Comparison of ENCODE assay signal across 26 mouse cellular contexts in genomic region chr15:27412304-27412703, GRCm38 (mm10). TPM values are rescaled to one million over a fixed set of nuclear protein-coding genes. Genes with fewer than 3 reads are reported as not detected.
DNase-seq lines count a peak whose midpoint lies in the region; ATAC-seq and TF ChIP-seq lines count a peak whose summit lies in the region.
"Had no signal": no experiment of that assay in that cellular context is flagged by ENCODE, and none has a peak within 500 bp of the region (broad histone marks: within the 10 kb centered on the region; RNA-seq: fewer than 3 reads in every experiment).

No protein-coding gene starts in this region.

- no peaks in the 10 kb centered on the region for H3K36me3 ChIP-seq in hindbrain, embryonic 15.5 days
- H3K36me3 ChIP-seq in hindbrain, embryonic 10.5 days: no peaks in the 10 kb centered on the region
- H3K36me3 ChIP-seq in midbrain, postnatal 0 days (ENCODE audit: insufficient read depth, low read length): no peaks in the 10 kb centered on the region
- no peaks in the 10 kb centered on the region for H3K36me3 ChIP-seq in midbrain, embryonic 14.5 days (ENCODE audit: control insufficient read depth, insufficient read depth, low read length)
- H3K36me3 ChIP-seq in limb, embryonic 15.5 days: no peaks in the 10 kb centered on the region
- H3K36me3 ChIP-seq: G1E; liver, embryonic 15.5 days; midbrain, embryonic 10.5 days; neural tube, embryonic 13.5 days had no signal

- no peak overlapping the region for H3K9ac ChIP-seq in hindbrain, embryonic 15.5 days
- H3K9ac ChIP-seq in midbrain, postnatal 0 days (replicated peaks; ENCODE audit: low read length, poor library complexity, severe bottlenecking): no peak overlapping the region
- no peak overlapping the region for H3K9ac ChIP-seq in midbrain, embryonic 14.5 days (replicated peaks; ENCODE audit: low read length)
- H3K9ac ChIP-seq in limb, embryonic 15.5 days: no peak overlapping the region
- H3K9ac ChIP-seq: liver, embryonic 15.5 days; lung, embryonic 14.5 days; neural tube, embryonic 13.5 days had no signal

- 0 out of 2 replicates have a peak, but pooled peaks cover 2% of the 10 kb centered on the region for H3K4me1 ChIP-seq in hindbrain, embryonic 15.5 days (replicated peaks)
- no peaks in the 10 kb centered on the region for H3K4me1 ChIP-seq in hindbrain, embryonic 10.5 days (replicated peaks)
- no peaks in the 10 kb centered on the region; the same call in 1 of the 2 replicates for H3K4me1 ChIP-seq in midbrain, postnatal 0 days (ENCODE audit: insufficient read depth, low read length)
- H3K4me1 ChIP-seq in midbrain, embryonic 14.5 days (ENCODE audit: control insufficient read depth, insufficient read depth, low read length): no peaks in the 10 kb centered on the region
- peaks cover 13% of the 10 kb centered on the region for H3K4me1 ChIP-seq in limb, embryonic 15.5 days
- H3K4me1 ChIP-seq: liver, embryonic 15.5 days; midbrain, embryonic 10.5 days had no signal

- peak; percentile 47; the same call in 1 of the 2 replicates for ATAC-seq in cerebellum, adult (ENCODE audit: insufficient number of reproducible peaks, low FRiP score, low TSS enrichment)
- 0 out of 2 replicates have a peak, but pooled peaks have one; percentile 51 for ATAC-seq in hindbrain, embryonic 15.5 days (ENCODE audit: low FRiP score, low read depth)
- ATAC-seq in midbrain, postnatal 0 days (ENCODE audit: low FRiP score): no peak
- ATAC-seq in midbrain, embryonic 14.5 days (ENCODE audit: low FRiP score, low TSS enrichment): no peak
- peak; percentile 75; the same call in 1 of the 2 replicates for ATAC-seq in limb, embryonic 15.5 days (ENCODE audit: insufficient number of reproducible peaks, low FRiP score, low TSS enrichment, low read depth)
- ATAC-seq: intestine, postnatal 0 days; midbrain, embryonic 16.5 days; Patski had no signal

- DNase-seq in cerebellum, postnatal 14 days: no peak
- DNase-seq in hindbrain, embryonic 10.5 days (ENCODE audit: low spot score): no peak
- DNase-seq in midbrain, postnatal 0 days (ENCODE audit: low spot score): peak; percentile 24
- no peak for DNase-seq in midbrain, embryonic 14.5 days
- no peak for DNase-seq in thymus, postnatal 4 days
- DNase-seq: adrenal gland, postnatal 10 days; gastrocnemius, postnatal 10 days; heart, postnatal 4 days; kidney, adult 9 months; liver; lung, postnatal 14 days; retina, postnatal 1 day; right cerebral cortex, postnatal 14 days had no signal

- no peak overlapping the region for H3K4me3 ChIP-seq in hindbrain, embryonic 15.5 days
- no peak overlapping the region for H3K4me3 ChIP-seq in hindbrain, embryonic 10.5 days
- no peak overlapping the region for H3K4me3 ChIP-seq in midbrain, postnatal 0 days (ENCODE audit: low read depth, low read length)
- no peak overlapping the region for H3K4me3 ChIP-seq in midbrain, embryonic 14.5 days (replicated peaks; ENCODE audit: low read depth, low read length)
- H3K4me3 ChIP-seq in limb, embryonic 15.5 days: no peak overlapping the region
- H3K4me3 ChIP-seq: erythroblast, embryonic 14.5 days; liver, embryonic 15.5 days; midbrain, embryonic 10.5 days; myocyte; neural tube, embryonic 13.5 days had no signal

- 86% methylated on average over 2 of the region's 2 CpGs for WGBS in hindbrain, embryonic 15.5 days
- 91% methylated on average over 2 of the region's 2 CpGs for WGBS in hindbrain, embryonic 10.5 days
- WGBS in midbrain, postnatal 0 days: 74% methylated on average over 2 of the region's 2 CpGs
- 87% methylated on average over 2 of the region's 2 CpGs for WGBS in midbrain, embryonic 14.5 days
- WGBS in limb, embryonic 15.5 days: 77% methylated on average over 2 of the region's 2 CpGs

- no peak overlapping the region for H3K27ac ChIP-seq in hindbrain, embryonic 15.5 days (replicated peaks)
- H3K27ac ChIP-seq in hindbrain, embryonic 10.5 days: no peak overlapping the region
- peak overlapping the region; percentile 27; the same call in 1 of the 2 replicates for H3K27ac ChIP-seq in midbrain, postnatal 0 days (ENCODE audit: low read depth, low read length)
- no peak overlapping the region for H3K27ac ChIP-seq in midbrain, embryonic 14.5 days (replicated peaks; ENCODE audit: low read depth, low read length)
- no peak overlapping the region for H3K27ac ChIP-seq in limb, embryonic 15.5 days
- H3K27ac ChIP-seq: liver, embryonic 15.5 days; midbrain, embryonic 10.5 days; neural tube, embryonic 13.5 days had no signal

- H3K4me2 ChIP-seq in hindbrain, embryonic 15.5 days: no peak overlapping the region
- H3K4me2 ChIP-seq in midbrain, postnatal 0 days (ENCODE audit: low read depth, low read length, poor library complexity, severe bottlenecking): no peak overlapping the region
- no peak overlapping the region for H3K4me2 ChIP-seq in midbrain, embryonic 14.5 days (ENCODE audit: low read length)
- no peak overlapping the region for H3K4me2 ChIP-seq in limb, embryonic 15.5 days
- H3K4me2 ChIP-seq: liver, embryonic 15.5 days; lung, embryonic 14.5 days; neural tube, embryonic 13.5 days had no signal

- no peaks in the 10 kb centered on the region for H3K9me3 ChIP-seq in hindbrain, embryonic 15.5 days
- H3K9me3 ChIP-seq in hindbrain, embryonic 10.5 days: no peaks in the 10 kb centered on the region
- H3K9me3 ChIP-seq in midbrain, postnatal 0 days (ENCODE audit: low read length): no peaks in the 10 kb centered on the region
- H3K9me3 ChIP-seq in midbrain, embryonic 14.5 days (ENCODE audit: control insufficient read depth, low read length): no peaks in the 10 kb centered on the region
- H3K9me3 ChIP-seq in limb, embryonic 15.5 days: no peaks in the 10 kb centered on the region
- H3K9me3 ChIP-seq: G1E; liver, embryonic 15.5 days; midbrain, embryonic 10.5 days; neural tube, embryonic 13.5 days had no signal

- no peaks in the 10 kb centered on the region for H3K27me3 ChIP-seq in hindbrain, embryonic 15.5 days
- H3K27me3 ChIP-seq in hindbrain, embryonic 10.5 days (ENCODE audit: insufficient read depth, poor library complexity, severe bottlenecking): no peaks in the 10 kb centered on the region
- H3K27me3 ChIP-seq in midbrain, postnatal 0 days (ENCODE audit: insufficient read depth, low read length): no peaks in the 10 kb centered on the region
- no peaks in the 10 kb centered on the region for H3K27me3 ChIP-seq in midbrain, embryonic 14.5 days (ENCODE audit: control insufficient read depth, insufficient read depth, low read length)
- H3K27me3 ChIP-seq in limb, embryonic 15.5 days: no peaks in the 10 kb centered on the region
- H3K27me3 ChIP-seq: liver, embryonic 15.5 days; neural tube, embryonic 13.5 days; Patski had no signal

- no peak for TF ChIP-seq CTCF in midbrain, postnatal 0 days (IDR thresholded peaks at IDR 0.05)

RNA-seq across cellular contexts. Expression of gene Ank, which starts 54.2 kb away (rescaled TPM):
- polyA plus RNA-seq in hindbrain, embryonic 15.5 days (2015; fragmentation: Nextera tagmentation; extraction: Ambion mirVana): 16.5 and 17.9 TPM in 2 replicates
- polyA plus RNA-seq in hindbrain, embryonic 10.5 days (2016; fragmentation: Nextera tagmentation; extraction: Ambion mirVana): 8.4 and 11.0 TPM in 2 replicates
- total RNA-seq in midbrain, postnatal 0 days (2014; rRNA removed): 24.1 and 28.4 TPM in 2 replicates
- 15.7 and 15.8 TPM in 2 replicates for polyA plus RNA-seq in midbrain, postnatal 0 days (2015; fragmentation: Nextera tagmentation; extraction: Ambion mirVana)
- polyA plus RNA-seq in midbrain, embryonic 14.5 days (2014; fragmentation: Nextera tagmentation; extraction: Ambion mirVana): 15.0 and 15.9 TPM in 2 replicates
- polyA plus RNA-seq in limb, embryonic 15.5 days (2015; fragmentation: Nextera tagmentation; extraction: Ambion mirVana): 16.3 and 16.9 TPM in 2 replicates

Comparison
In these comparisons a context has a peak if more than half of its experiments do, and no peak if none do; other contexts are left out.
1. ATAC-seq: peak in cerebellum, adult (single experiment), hindbrain, embryonic 15.5 days (single experiment) and limb, embryonic 15.5 days (single experiment); none in midbrain, postnatal 0 days (single experiment) and midbrain, embryonic 14.5 days (single experiment).